Mouse (Mus musculus): ENCODE data around the gene Banf1.

Gene Banf1

GRCm38 (mm10) chr19:5348526-5349501 is 18.2 kb downstream of the Banf1 start:
- TF ChIP-seq GATA4 (IDR thresholded peaks at IDR 0.05; ENCODE audit: insufficient replicate concordance, low read length): no peak

GRCm38 (mm10) chr19:5348064-5348463 is 18.9 kb downstream of the Banf1 start:
- TF ChIP-seq GATA4 (IDR thresholded peaks at IDR 0.05; ENCODE audit: insufficient replicate concordance, low read length): no peak

- TF ChIP-seq GATA4 (IDR thresholded peaks at IDR 0.05; ENCODE audit: insufficient replicate concordance, low read length): no peak
Observed at GRCm38 (mm10) chr19:5345297-5346131, 21.5 kb downstream of the Banf1 start.

- TF ChIP-seq GATA4 (IDR thresholded peaks at IDR 0.05; ENCODE audit: insufficient replicate concordance, low read length): no peak
Observed at GRCm38 (mm10) chr19:5341360-5341759, 25.6 kb downstream of the Banf1 start.

GRCm38 (mm10) chr19:5337975-5338374 is 29.0 kb downstream of the Banf1 start:
- TF ChIP-seq GATA4 (IDR thresholded peaks at IDR 0.05; ENCODE audit: insufficient replicate concordance, low read length): no peak

GRCm38 (mm10) chr19:5335441-5335840 is 31.5 kb downstream of the Banf1 start, which contains the start of gene Catsper1:
TSS of gene Catsper1 (plus strand) at chr19:5335741.
- TF ChIP-seq GATA4 (IDR thresholded peaks at IDR 0.05; ENCODE audit: insufficient replicate concordance, low read length): no peak

GRCm38 (mm10) chr19:5334741-5335140 is 32.2 kb downstream of the Banf1 start:
- no peak for TF ChIP-seq GATA4 (IDR thresholded peaks at IDR 0.05; ENCODE audit: insufficient replicate concordance, low read length)

GRCm38 (mm10) chr19:5327970-5328369 is 39.0 kb downstream of the Banf1 start:
- TF ChIP-seq GATA4 (IDR thresholded peaks at IDR 0.05; ENCODE audit: insufficient replicate concordance, low read length): no peak

GRCm38 (mm10) chr19:5323801-5324200 is 43.2 kb downstream of the Banf1 start:
- no peak for TF ChIP-seq GATA4 (IDR thresholded peaks at IDR 0.05; ENCODE audit: insufficient replicate concordance, low read length)
